Mouse (Mus musculus) myocyte (in vitro differentiated cells): ENCODE data around the gene Gnao1.

Source experiments
- CEBPB ChIP-seq: IDR thresholded peaks from 2 replicates; pipeline ENCODE4 v1.6.1; 2011; ENCODE audit warnings: mild to moderate bottlenecking, moderate library complexity; ENCODE audit not compliant: poor library complexity, insufficient read depth, severe bottlenecking
- E2F4 ChIP-seq: IDR thresholded peaks from one replicate; pipeline ENCODE4 v1.6.1; 2011; ENCODE audit warnings: mild to moderate bottlenecking, control low read depth, moderate library complexity; ENCODE audit not compliant: insufficient read depth
- MAX ChIP-seq: IDR thresholded peaks from one replicate; pipeline ENCODE4 v1.6.1; 2011; ENCODE audit warnings: low read depth, mild to moderate bottlenecking, control low read depth
- MYOD1 ChIP-seq, 3 experiments: IDR thresholded peaks; one replicate each; pipeline ENCODE4 v1.6.1; 2011; ENCODE audit warnings: control low read depth in 2 of 3, low read depth in 2 of 3, mild to moderate bottlenecking in 2 of 3, moderate library complexity in 1 of 3; ENCODE audit not compliant: insufficient read length in 2 of 3, control insufficient read depth in 1 of 3
- MYOG ChIP-seq, 3 experiments: IDR thresholded peaks; one replicate each; pipeline ENCODE4 v1.6.1; 2011; ENCODE audit warnings: control low read depth in 2 of 3, low read depth in 2 of 3, mild to moderate bottlenecking in 2 of 3; ENCODE audit not compliant: insufficient read length in 2 of 3, control insufficient read depth in 1 of 3, insufficient read depth in 1 of 3
- POLR2A ChIP-seq: IDR thresholded peaks from one replicate; pipeline ENCODE4 v1.6.1; 2011; ENCODE audit warnings: low read depth, mild to moderate bottlenecking, control low read depth, moderate library complexity; ENCODE audit not compliant: insufficient read length
- POLR2AphosphoS2 ChIP-seq: IDR thresholded peaks from one replicate; pipeline ENCODE4 v1.6.1; 2011; ENCODE audit warnings: low read depth, control low read depth; ENCODE audit not compliant: insufficient read length
- REST ChIP-seq: IDR thresholded peaks from one replicate; pipeline ENCODE4 v1.6.1; 2011; ENCODE audit warnings: mild to moderate bottlenecking, control low read depth, moderate library complexity; ENCODE audit not compliant: insufficient read depth, insufficient read length
- SRF ChIP-seq: IDR thresholded peaks from one replicate; pipeline ENCODE4 v1.6.1; 2011; ENCODE audit warnings: low read depth; ENCODE audit not compliant: control insufficient read depth, insufficient read length
- TCF12 ChIP-seq: IDR thresholded peaks from one replicate; pipeline ENCODE4 v1.6.1; 2011; ENCODE audit warnings: mild to moderate bottlenecking, control low read depth; ENCODE audit not compliant: poor library complexity, insufficient read depth, severe bottlenecking
- TCF3 ChIP-seq: IDR thresholded peaks from one replicate; pipeline ENCODE4 v1.6.1; 2011; ENCODE audit warnings: low read depth, control low read depth; ENCODE audit not compliant: insufficient read length
- USF1 ChIP-seq: IDR thresholded peaks from one replicate; pipeline ENCODE4 v1.6.1; 2011; ENCODE audit warnings: low read depth, mild to moderate bottlenecking, control low read depth, moderate library complexity

DNA sequence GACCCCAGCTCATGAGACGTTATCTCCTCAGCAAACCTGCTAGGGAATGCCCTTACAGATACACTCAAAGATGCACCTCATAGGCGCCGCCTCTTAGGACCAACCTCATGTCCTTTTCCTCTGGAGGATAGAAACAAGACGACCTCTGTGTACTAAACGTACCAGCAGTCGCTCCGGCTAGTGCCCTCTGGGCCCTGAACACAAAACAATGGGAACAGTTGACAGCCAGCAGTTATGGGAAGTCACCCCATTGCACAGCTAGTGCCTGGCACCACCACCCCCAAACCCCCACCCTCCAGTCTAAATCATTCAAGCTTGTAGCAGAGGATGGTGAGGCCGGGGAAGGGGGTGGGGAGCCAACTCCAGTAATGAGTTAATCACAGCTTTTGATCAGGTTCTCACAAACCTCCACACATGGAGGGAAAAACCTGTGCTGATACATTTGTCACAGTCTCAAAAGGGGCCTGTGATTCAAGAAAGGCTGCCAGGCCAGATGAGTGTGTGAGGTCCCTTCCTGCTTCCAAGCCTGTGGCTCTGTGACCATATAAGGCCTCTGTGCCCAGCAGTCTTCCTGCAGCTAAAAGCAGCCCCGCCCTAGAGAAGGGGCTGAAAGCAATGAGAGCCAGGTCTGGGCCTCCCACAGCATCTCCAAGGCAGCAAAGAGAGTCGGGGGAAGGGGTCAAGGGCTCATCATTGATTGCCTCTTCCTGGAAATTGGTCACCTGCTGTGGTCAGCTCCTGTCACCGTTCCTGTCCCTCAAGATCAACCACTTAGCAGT lies 79.1 kb downstream of the Gnao1 start:
- no peak for TF ChIP-seq POLR2A
- no peak for TF ChIP-seq MAX
- TF ChIP-seq SRF = peak; percentile 96
- TF ChIP-seq CEBPB = no peak
- TF ChIP-seq POLR2AphosphoS2 = no peak
- no peak for TF ChIP-seq USF1
- no peak for TF ChIP-seq TCF3
- no peak for TF ChIP-seq MYOG (IDR thresholded peaks at IDR 0.05; ENCODE audit: control insufficient read depth in 1 of 3, insufficient read depth in 1 of 3, insufficient read length in 2 of 3, low read depth in 2 of 3)
- TF ChIP-seq REST = no peak
- no peak for TF ChIP-seq MYOD1 (IDR thresholded peaks at IDR 0.05; ENCODE audit: control insufficient read depth in 1 of 3, insufficient read length in 2 of 3, low read depth in 2 of 3)
- TF ChIP-seq E2F4 = no peak
- no peak for TF ChIP-seq TCF12
